Mouse (Mus musculus): ENCODE data around the gene Lrp10. TPM values are rescaled to one million over a fixed set of nuclear protein-coding genes. Genes with fewer than 3 reads are reported as not detected.

Gene Lrp10
- polyA plus RNA-seq (2011; ENCODE audit: insufficient read length, low read depth, missing spikeins), result 85.6 and 98.2 TPM in 2 replicates

DNA sequence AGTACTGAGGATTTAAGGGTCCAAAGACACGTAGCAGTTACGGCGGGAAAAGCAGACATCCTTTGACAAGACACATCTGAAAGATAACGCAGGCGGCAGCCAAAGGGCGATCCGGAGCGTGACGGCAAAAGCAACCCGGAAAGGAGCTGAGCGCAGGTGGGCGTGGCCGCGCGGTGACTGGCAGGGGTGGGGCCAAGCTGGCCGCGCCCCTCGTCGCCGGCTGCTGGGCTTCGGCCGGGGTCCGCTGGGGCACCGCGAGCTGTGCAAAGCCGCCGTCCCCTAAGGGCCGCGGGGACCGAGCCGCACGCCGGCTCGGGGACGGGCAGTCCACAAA is at the start of gene Lrp10:
Gene Lrp10 (plus strand): TSS at position 179 of the 334 bp plus-strand sequence.
- Histone ChIP-seq H3K27ac (ENCODE audit: insufficient read depth, low read length) (peak within 1 kb of the TSS; percentile 30), H3K4me1 (ENCODE audit: control insufficient read depth, insufficient read depth, low read length) (no peaks in the 10 kb centered on the region), H3K4me3 (ENCODE audit: insufficient read depth, low read length) (peak within 1 kb of the TSS; percentile 75)
- peak; percentile 53; the same call in 1 of the 2 replicates for TF ChIP-seq POLR2A (IDR thresholded peaks at IDR 0.05; ENCODE audit: low read depth, low read length)
- no peak for TF ChIP-seq CTCF (IDR thresholded peaks at IDR 0.05; ENCODE audit: borderline replicate concordance, insufficient read depth, low read length)

DNA sequence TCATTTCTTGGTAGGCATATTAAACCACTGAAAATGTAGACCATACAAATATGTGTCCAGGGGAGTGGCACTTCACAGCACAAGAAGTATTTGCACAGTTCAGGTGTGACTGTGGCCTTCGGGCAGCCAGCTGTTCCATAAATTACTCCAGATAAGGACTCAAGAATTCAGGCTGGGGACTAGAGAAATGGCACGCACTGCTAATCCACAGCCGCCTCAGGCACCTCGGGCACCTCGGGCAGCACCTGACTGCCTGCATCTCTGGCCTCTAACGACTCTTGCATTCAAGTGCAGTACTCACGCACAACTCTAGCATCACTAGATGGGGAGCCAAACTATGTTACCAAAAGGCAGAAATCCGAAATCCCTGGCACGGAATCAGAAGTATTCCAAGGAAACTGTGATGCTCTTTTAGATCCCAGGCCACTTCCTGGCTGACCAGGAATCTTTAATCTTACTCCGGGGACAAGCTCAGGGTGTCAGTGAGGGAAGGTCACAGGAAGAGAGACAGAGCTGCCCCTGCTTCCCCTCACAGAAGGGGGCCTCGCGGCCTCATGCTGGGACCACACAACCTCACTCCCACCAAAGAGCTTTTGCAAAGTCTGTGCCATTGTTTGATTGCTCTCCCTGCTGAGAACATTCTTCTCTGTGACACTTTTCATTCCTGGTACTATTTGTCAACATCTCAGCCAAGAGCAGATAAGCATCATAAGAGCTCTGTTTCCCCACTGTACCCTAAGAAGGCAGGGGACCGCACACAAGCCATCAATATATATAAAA is 48.5 kb upstream of the Lrp10 start:
- no peak for TF ChIP-seq POLR2A (IDR thresholded peaks at IDR 0.05; ENCODE audit: low read depth, low read length)
- TF ChIP-seq CTCF (IDR thresholded peaks at IDR 0.05; ENCODE audit: borderline replicate concordance, insufficient read depth, low read length), result no peak
- H3K27ac ChIP-seq (ENCODE audit: insufficient read depth, low read length), result no peak overlapping the region
- H3K4me3 ChIP-seq (ENCODE audit: insufficient read depth, low read length), result no peak overlapping the region
- H3K4me1 ChIP-seq (ENCODE audit: control insufficient read depth, insufficient read depth, low read length), result no peaks in the 10 kb centered on the region; the same call in 1 of the 2 replicates

DNA sequence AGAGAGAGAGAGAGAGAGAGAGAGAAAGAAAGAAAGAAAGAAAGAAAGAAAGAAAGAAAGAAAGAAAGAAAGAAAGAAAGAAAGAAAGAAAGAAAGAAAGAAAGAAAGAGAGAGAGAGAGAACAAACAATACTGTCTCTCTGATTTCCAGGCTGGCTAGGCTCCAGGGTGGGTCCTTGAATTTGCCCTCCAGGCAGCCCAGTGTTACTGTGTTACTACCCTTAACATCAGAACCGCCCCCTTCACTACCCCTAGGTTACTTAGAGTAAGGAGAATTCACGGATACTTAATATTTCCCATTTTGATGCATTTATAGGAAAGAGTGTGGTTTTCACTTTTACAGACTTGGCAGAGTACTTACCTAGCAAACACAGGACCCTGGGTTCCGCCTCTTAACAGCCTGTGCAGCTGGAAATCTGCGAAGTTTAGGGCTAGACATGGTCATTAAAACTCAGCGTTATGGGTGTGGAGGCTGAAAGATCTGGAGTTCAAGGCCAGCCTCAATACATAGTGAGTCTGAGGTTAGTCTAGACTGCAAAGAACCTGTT is 47.6 kb upstream of the Lrp10 start:
- no peak for TF ChIP-seq POLR2A (IDR thresholded peaks at IDR 0.05; ENCODE audit: low read depth, low read length)
- no peak overlapping the region for H3K27ac ChIP-seq (ENCODE audit: insufficient read depth, low read length)
- H3K4me3 ChIP-seq (ENCODE audit: insufficient read depth, low read length), result no peak overlapping the region

DNA sequence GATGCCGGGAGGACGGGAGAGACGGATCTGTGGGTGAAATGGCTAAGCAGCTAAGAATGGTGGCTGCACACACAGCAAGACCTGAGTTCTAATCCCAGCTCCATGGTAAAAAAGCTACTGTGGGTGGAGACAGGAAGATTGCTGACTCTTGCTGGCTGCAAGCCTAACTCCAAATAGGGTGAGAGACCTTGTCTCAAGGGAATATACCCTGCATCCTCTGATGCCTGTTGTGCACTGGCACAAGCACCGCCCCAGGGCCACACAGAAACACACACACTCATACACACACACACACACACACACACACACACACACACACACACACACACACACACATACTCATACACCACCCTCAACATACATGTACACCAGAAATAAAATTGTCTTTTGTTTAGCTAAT is 47.1 kb upstream of the Lrp10 start:
- H3K4me3 ChIP-seq (ENCODE audit: insufficient read depth, low read length), result no peak overlapping the region
- no peaks in the 10 kb centered on the region; the same call in 1 of the 2 replicates for H3K4me1 ChIP-seq (ENCODE audit: control insufficient read depth, insufficient read depth, low read length)
- TF ChIP-seq POLR2A (IDR thresholded peaks at IDR 0.05; ENCODE audit: low read depth, low read length), result no peak
- no peak for TF ChIP-seq CTCF (IDR thresholded peaks at IDR 0.05; ENCODE audit: borderline replicate concordance, insufficient read depth, low read length)
- H3K27ac ChIP-seq (ENCODE audit: insufficient read depth, low read length), result no peak overlapping the region

More for the DNA sequence above, 47.6 kb upstream of the Lrp10 start:
- no peaks in the 10 kb centered on the region; the same call in 1 of the 2 replicates for H3K4me1 ChIP-seq (ENCODE audit: control insufficient read depth, insufficient read depth, low read length)

DNA sequence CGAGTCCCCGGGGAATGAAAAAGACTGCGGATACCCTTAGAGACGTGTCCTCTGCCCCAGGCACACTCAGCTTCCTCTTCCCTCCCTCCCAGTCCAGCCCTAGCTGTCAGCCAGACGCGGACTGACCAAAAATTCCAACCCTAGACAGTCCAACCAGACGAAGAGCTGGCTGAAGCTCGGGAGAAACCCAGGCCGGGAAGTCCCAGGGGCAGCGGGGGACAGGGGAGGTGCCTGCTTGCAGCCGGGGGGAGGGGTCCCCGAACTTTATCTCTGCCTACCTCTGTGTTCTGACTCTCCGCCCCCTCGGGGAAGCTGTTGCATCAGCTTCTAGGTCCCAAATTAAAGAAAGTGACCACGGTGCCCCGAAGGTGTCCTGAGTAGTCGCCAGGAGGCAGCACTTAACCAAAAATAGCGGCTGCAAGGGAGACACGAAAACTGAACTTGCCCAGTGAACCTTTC is 46.3 kb upstream of the Lrp10 start, which contains the start of gene Slc7a7:
Gene Slc7a7 (minus strand): TSS at position 158 of the 459 bp plus-strand sequence.
- TF ChIP-seq POLR2A (IDR thresholded peaks at IDR 0.05; ENCODE audit: low read depth, low read length) (0 out of 2 replicates have a peak, but pooled peaks have one; percentile 15), CTCF (IDR thresholded peaks at IDR 0.05; ENCODE audit: borderline replicate concordance, insufficient read depth, low read length) (no peak)
- no peak within 1 kb of the TSS for H3K4me3 ChIP-seq (ENCODE audit: insufficient read depth, low read length)
- H3K27ac ChIP-seq (ENCODE audit: insufficient read depth, low read length), result no peak within 1 kb of the TSS
- H3K4me1 ChIP-seq (ENCODE audit: control insufficient read depth, insufficient read depth, low read length), result no peaks in the 10 kb centered on the region; the same call in 1 of the 2 replicates

DNA sequence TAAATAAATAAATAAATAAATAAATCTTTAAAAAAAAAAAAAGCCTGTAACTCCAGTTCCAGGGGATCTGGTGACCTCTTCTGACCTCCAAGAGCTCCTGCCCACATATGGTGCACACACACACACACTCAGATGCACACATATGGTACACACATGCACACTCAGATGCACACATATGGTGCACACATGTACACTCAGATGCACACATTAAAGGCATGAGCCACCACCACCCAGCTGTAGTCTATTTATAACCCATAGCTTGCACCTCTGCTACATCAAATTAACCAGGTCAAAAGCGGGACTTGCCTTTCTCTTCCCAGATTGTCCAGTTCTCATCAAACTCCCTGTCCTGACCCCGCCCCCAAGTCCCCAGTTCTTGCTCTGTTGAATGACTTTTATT is 42.9 kb upstream of the Lrp10 start:
- Histone ChIP-seq H3K4me1 (ENCODE audit: control insufficient read depth, insufficient read depth, low read length) (no peaks in the 10 kb centered on the region), H3K27ac (ENCODE audit: insufficient read depth, low read length) (no peak overlapping the region), H3K4me3 (ENCODE audit: insufficient read depth, low read length) (no peak overlapping the region)
- TF ChIP-seq POLR2A (IDR thresholded peaks at IDR 0.05; ENCODE audit: low read depth, low read length) (no peak), CTCF (IDR thresholded peaks at IDR 0.05; ENCODE audit: borderline replicate concordance, insufficient read depth, low read length) (no peak)

DNA sequence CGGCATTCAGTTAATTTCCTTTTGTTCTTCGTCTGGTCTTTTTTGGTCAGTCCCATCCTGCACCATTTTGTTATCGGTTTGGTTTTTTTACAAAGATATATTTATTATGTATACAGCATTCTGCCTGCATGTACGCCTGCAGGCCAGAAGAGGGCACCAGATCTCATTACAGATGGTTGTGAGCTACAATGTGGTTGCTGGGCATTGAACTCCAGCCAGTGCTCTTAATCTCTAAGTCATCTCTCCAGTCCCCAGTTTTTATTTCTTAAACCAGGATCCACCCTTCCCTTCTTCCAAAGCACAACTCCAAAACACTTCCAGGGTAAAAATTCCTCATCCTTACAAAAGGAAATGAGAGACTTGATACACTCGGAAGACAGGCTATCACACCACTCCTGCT is 40.5 kb upstream of the Lrp10 start:
- Histone ChIP-seq H3K4me3 (ENCODE audit: insufficient read depth, low read length) (no peak overlapping the region), H3K4me1 (ENCODE audit: control insufficient read depth, insufficient read depth, low read length) (0 out of 2 replicates have a peak, but pooled peaks cover 7% of the 10 kb centered on the region), H3K27ac (ENCODE audit: insufficient read depth, low read length) (no peak overlapping the region)
- TF ChIP-seq POLR2A (IDR thresholded peaks at IDR 0.05; ENCODE audit: low read depth, low read length) (no peak), CTCF (IDR thresholded peaks at IDR 0.05; ENCODE audit: borderline replicate concordance, insufficient read depth, low read length) (peak; percentile 45; the same call in 1 of the 2 replicates)

DNA sequence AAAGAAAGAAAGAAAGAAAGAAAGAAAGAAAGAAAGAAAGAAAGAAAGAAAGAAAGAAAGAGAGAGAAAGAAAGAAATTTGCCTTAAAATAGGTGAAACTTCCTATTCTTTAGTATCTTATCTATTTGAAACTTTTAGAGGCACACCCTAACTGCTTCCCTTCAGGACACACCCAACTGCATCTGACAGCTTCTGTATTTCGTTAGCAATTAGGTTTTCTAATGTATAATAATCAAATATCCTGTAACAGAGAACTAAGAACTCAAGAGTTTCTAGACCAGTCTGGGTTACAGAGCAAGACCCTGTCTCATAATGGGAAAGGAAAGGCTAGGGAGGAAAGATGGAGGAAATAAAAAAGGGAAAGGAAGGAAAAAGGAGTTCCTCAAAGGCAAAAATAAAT is 39.3 kb upstream of the Lrp10 start:
- Histone ChIP-seq H3K4me3 (ENCODE audit: insufficient read depth, low read length) (no peak overlapping the region), H3K4me1 (ENCODE audit: control insufficient read depth, insufficient read depth, low read length) (peaks cover 7% of the 10 kb centered on the region; the same call in 1 of the 2 replicates), H3K27ac (ENCODE audit: insufficient read depth, low read length) (peak overlapping the region; percentile 94; the same call in 1 of the 2 replicates)
- TF ChIP-seq POLR2A (IDR thresholded peaks at IDR 0.05; ENCODE audit: low read depth, low read length), result no peak
- TF ChIP-seq CTCF (IDR thresholded peaks at IDR 0.05; ENCODE audit: borderline replicate concordance, insufficient read depth, low read length), result no peak

DNA sequence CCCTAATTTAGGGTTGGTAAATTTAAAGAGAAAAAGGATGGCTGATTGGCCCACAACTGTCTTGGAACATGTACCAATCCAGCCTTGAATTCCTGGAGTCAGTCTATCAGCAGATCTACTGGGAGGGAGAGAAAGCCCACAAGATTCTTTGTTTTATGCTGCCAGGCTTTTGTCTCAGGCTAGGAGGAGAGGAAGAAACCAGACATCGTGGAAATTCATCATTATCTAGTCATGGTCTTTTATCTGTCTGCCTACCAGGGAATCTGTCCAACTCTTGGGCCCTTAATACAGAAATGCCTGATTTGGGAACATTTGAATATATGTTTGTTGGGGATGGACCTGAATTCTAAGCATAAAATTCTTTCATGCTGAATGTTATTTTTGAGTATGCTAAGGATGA is 38.4 kb upstream of the Lrp10 start:
- Histone ChIP-seq H3K4me1 (ENCODE audit: control insufficient read depth, insufficient read depth, low read length) (peaks cover 16% of the 10 kb centered on the region), H3K4me3 (ENCODE audit: insufficient read depth, low read length) (no peak overlapping the region), H3K27ac (ENCODE audit: insufficient read depth, low read length) (peak overlapping the region; percentile 94)
- no peak for TF ChIP-seq CTCF (IDR thresholded peaks at IDR 0.05; ENCODE audit: borderline replicate concordance, insufficient read depth, low read length)
- no peak; the same call in 1 of the 2 replicates for TF ChIP-seq POLR2A (IDR thresholded peaks at IDR 0.05; ENCODE audit: low read depth, low read length)
